Mouse (Mus musculus) mesoderm, embryonic 11.5 days (tissue): Measurements from ENCODE around the gene Sema3f.
A peak's percentile ranks its signal among the peaks of the same experiment; 100 is the strongest.

Source experiments
- DNase-seq: peaks from one replicate; pipeline ENCODE4 v3.0.0-alpha.2; 2012; ENCODE audit warnings: low read depth, low spot score

Sema3f gene

DNA sequence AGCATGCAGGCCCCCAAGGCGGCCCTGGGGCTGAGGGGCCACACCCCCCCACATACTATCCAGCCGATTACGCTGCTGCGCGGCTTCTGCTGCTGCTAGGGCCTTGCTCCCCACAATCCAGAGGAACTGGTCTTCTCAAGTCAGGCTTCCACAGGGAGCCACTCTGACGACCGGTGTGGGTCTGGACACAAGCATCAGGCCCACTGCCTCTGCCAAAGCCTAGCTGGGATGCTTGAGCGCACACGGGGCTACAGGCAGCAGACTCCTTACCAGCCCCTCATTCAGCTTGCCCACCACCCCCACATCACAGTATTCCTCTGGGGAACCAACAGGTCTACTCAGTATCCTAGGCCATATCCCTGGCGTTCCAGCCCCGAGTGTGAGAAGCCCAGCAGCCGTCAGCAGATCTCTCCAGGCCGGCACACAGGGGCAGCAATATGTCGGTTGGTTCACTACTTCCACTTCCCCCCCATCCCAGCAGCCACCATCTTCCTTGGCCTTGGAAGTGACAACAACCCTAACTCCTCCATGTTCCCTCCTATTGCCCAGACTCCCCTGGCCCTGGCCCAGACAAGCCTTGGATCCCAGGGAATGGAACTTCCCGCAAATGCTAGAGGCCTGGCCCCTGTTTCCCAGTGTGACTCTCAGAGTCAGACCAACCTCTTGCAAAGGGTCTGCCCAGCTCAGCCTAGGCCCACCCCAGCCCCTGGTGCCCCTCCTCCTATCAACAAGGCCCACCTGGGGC is 76.4 kb downstream of the Sema3f start:
- no peak for DNase-seq

DNA sequence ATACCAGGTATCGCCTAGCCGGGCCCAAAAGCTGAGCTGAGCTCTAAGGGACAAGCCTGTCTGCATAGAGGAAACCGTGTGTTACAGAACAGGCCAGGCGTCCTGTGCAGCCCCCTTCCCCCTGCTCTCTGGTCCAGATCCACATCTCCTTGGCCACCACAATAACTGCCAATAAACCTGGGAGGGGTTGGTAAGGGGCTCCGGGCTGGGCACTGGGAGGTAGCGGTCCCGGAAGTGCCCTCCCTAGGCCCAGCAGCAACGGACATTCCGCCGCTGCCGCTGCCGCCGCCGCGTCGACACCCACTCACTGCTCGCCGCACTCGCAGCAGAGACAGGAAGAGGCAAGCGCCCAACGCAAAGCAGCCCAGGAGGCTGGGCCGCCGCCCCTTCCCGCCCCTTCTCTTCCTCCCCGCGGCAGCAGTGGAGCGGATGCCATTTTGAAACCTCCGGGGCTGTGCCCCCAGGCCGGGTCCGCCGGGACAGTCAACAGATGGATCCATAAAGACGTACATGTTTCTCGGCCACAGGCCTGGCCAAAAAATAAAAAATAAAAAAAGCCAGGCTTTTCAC is 77.1 kb downstream of the Sema3f start:
- DNase-seq: peak; percentile 75

DNA sequence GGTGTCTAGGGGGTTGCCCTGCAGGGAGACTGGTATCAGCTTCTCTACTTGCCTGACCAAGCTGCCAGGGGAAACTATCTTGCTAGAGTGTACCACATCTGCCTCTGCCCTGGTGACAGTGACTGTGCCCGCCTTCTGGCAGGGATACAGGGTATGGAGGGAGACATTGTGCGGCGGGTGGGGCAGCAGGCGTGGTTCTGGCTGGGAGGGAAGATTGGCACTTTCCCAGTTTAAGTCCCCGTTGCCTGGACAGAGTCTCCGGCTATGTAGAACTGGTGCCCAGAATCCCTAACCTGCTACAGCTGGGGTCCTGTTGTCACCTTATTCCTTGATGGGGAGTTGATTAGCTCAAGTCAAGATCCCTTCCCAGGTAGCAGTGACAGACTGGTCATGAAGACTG is 77.8 kb downstream of the Sema3f start:
- no peak for DNase-seq

DNA sequence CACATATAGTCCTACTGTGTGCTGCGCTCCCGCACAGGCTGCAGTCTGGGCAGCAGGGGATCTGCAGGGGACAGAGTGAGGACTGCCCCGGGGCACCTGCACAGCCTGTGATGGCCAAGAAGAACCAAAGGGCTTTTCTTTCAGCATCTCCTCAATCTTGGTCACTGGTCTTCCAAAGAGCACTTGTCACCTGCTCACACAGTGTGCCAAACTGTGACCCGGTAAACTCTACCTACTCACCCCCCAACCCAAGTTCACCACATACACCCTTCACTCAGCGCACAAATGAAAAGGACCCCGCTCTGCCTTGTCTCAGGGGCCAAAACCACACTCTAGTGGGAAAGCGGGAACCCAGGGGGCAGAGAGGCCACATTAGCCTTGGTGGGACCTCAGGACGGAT is 78.4 kb downstream of the Sema3f start:
- no peak for DNase-seq
